Mouse (Mus musculus) ZHBTc4 (cell line): ENCODE results near the gene Lmo4.

ENCODE experiments used
- DNase-seq: peaks from one replicate; pipeline ENCODE4 v3.0.0-alpha.2; 2011; ENCODE audit warnings: low read depth, low spot score

Lmo4 gene

DNA sequence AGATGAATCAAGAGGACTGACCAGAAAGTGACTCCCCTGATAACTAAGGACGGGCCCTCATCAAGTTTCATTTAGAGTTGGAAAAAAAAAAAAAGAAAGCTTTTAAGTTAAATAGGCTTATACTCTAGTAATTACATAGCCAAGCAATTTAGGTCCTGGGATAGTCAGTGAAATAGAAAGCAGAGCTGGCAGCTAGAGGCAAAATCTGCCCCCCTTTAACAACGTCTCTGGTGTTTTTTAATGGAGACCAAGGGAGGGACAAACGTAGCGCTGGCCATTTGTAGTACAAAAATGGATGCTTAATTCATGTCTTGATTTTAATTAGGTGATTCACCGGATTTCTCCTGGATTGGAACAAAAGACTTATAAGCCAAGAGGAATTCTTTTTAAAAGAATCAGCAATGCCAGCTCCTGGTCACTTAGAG lies 1.0 kb downstream of the Lmo4 start:
- no peak for DNase-seq

DNA sequence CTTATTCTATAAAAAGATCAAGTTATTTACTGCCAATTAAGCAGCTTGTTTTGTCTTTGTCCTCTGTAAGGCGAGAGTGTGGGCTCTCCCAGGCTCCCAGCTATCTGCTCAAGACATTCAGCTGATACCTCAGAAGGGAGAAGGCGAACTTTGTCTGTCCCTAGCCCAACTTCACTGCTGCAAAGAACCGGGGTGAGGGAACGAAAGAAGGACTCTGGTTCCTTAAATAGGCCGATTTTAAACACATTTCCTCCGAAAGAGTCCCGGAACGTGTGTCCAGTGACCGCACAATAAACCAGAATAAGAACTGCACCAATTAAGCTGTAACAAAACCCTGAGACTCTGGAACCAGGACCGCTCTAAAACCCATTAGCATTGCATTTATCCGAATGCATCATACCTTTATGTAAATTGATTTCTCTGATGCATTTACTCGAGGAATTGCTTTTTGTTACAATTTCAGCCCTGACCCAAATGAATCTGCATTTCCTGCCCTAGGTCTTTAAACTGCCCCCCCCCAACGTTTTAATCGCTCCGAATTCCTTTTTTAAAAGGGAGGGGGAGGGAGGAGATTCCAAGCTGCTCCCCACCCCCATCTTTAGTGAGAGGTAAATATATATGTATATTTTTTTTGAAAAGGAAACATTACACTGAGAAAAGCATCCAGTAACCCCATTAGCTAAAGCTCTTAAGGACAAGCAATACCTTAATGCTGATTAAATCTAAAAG lies 1.6 kb downstream of the Lmo4 start:
- DNase-seq, result peak; percentile 25

DNA sequence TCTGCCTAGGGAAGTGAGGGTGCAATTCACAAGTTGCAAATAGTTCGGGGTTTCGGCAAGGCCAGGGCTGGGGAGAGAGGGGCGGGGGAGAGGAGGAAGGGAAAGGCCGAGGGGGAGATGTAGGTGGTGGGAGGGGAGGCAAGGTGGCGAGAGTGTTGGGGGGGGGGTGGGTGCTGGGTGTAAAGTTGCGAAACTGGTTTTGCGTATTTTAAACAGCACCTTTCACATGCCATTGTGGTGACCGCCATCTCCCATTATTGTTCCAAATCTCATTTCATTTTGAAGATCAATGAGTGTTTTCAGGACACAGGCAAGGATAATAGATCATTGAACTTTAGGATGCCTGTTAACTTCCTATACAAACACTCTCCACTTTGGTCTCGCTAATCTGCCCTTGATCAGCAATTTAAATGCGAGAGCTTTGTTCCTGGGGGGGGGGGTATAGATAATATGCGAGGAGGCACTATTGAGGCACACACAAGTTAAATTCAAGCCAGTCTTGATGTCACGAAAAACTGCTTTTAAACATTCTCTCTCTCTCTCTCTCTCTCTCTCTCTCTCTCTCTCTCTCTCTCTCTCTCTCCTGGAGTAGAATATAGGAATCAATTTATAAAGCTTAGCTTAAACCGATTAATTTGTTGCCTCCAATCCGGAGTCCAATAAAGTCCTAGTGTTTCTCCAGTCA lies 2.3 kb downstream of the Lmo4 start:
- DNase-seq, result no peak

DNA sequence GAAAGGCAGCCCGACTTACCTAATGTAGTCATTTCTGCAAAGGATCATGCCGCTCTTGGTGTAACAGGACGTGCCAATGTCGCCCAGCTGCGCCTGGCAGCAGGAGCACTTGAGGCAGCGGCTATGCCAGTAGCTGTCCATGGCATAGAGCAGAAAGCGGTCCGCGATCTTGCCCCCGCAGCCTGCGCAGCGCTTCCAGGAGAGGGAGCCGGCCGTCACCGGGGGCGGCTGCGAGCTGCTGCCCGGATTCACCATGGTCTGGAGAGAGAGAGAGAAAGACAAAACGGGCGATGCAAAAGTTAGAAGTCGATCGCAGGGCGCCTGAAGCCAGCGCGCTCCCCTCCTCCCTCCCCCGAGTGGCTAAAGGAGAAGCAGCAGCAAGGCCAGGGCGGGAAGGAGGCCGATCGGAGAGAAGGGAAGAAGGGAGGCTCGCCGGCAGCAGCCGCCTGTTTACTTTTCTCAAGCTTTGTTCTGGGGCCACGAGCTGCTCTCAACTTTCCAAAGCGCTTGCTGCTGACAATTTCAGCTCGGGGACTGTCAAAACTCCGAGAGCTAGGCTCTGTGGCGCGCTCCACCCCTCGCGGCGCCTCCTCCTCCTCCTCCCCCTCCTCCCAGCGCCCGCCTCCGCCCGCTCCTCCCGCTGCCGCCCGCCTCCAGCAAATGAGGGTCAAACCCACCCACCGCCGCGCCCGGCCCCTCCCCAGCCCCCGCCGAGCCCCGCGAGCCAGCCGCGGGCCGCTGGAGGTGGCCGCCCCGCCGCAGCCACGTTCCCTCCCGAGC lies 3.0 kb downstream of the Lmo4 start:
- peak; percentile 89 for DNase-seq

DNA sequence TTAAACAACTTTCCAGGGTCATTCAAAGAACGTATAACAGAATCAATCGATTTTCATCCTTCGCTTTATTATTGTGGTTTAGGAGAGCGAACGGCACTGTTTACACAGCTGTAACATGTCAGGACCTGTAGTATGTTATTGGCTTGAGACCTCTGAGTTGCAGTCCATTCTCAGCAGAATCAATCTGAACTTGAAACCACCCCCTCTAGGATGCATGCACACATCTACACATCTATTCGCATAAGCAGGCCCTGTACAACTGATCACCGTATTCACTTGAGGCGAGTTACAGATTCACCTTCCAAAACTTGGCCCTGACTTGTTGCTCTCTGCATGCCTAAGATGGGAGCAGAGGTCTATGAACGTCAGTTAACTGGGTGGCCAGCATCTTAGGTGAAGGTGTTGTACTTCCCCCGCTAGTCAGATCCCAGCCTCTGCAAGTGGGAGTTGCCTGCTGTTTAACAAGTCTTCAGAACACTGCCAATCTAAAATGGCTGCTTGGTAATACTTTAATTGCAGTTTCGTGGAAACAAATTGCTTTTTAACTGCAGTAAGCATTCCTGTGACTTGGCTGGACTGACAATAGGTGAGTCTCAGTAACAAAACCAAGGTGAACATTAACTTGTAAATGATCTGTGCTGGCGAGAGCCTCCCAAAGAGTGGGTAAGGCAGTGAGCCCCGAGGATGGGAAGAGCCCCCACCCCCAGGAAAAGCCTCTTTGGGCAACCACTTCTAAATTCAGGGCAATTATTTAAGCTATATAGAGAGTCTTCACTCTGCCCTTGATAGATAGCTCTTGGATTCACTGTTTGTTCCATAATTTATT lies 19.5 kb downstream of the Lmo4 start:
- no peak for DNase-seq

DNA sequence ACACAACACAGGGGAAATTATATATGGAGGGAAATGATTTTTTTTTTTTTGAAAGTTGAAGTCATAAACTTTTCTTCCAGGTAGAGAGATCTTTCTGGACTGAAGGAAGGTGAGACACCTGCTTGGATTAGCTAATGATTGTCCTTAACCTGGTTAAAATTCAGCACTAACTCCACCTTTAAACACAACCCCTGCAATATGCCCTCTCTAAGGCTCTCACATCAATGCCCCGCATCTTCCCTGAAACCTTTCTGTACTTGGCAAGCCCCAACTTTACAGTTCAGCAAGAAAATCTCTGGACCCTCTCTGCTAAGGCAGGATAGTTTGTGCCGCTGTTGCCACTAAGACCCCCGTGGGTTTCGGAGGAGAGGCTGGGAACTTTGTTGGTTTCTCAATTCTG lies 20.1 kb downstream of the Lmo4 start:
- DNase-seq, result no peak

DNA sequence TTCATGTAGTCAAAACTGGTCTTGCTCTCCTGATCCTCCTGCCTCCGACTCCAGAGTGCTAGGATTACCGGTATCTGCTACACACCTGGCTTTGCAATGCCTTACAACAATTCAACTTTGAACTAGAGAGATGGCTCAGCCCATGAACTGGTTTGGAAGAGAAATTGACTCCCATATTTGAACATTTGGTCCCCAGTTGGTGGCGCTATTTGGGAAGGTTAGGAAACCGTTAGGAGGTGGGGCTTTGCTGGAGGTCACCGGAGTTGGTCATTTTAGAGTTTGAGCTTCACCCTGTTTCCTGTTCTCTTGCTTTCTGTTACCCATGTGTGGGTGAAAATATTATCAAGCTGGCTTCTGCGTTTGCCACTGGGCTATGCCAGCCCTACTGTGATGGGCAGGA lies 22.8 kb downstream of the Lmo4 start:
- DNase-seq, result peak; percentile 40

DNA sequence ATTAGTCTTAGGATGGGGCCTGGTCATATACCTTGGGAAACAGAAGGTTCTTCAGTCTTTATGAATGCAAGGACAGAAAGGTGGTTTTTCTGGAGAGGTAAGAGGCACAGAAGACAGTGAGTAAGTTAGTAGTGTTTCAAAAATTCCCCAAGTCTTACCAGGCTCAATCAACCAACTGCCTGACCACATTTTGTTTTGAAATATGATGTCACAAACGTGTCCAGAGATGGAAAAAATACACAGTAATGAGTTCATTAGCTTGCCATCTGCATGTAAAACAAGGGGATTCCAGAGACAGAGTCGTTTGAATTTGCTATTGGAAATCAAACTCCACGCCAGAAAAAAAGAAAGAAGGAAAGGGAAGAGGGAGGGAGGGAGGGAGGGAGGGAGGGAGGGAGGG lies 26.1 kb downstream of the Lmo4 start:
- no peak for DNase-seq

DNA sequence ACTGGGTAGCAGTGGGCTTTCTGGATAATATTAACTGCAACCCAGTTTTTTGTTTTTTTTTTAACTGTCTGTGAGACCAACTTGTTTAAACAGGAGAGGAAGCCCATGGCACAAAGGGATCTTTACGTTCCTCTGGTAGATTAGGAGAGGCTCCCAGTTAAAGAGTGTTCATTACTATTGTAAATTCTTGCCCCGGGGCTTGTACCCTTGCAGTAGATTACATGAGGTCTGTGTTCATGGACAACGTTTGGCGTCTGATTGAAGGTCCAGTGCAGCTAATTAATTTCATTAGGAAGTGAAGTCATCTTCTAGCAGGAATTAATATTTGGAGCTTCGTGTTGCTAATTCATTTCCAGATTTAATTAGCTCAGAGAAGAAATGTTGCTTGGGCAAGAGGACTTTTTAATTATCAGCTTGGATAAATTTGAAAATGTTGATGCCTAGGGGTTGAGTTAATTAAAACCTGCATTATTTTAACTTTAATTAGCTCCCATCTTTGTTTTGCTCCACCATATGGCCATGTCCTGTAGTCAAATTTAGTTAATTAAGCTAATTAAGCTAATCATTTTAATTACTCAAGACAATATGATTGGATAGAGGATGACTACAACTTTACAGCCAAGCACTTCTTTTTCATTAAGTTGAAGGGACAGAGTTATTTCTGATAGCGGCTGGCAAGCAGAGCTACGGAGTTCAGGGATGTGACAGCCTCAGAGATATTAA lies 31.0 kb downstream of the Lmo4 start:
- DNase-seq, result no peak

DNA sequence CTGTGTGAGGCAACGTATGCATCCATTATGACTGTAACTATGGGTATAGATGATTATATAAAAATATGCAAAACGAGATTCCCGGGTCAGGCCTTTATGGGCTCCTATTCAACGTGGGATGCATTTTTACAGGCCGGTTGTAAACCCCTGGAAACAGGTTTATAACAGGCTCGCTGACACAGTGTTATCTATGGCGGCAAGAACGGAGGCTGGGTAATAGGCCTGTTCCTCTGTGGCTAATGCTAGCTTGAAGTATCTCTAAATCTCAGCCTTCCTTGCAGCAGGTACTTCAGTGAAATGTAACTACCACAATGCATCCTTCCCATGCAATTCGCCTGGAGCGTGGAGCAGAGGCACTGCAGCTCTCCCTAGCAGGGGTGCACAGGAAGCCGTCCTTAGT lies 31.9 kb downstream of the Lmo4 start:
- DNase-seq, result no peak

DNA sequence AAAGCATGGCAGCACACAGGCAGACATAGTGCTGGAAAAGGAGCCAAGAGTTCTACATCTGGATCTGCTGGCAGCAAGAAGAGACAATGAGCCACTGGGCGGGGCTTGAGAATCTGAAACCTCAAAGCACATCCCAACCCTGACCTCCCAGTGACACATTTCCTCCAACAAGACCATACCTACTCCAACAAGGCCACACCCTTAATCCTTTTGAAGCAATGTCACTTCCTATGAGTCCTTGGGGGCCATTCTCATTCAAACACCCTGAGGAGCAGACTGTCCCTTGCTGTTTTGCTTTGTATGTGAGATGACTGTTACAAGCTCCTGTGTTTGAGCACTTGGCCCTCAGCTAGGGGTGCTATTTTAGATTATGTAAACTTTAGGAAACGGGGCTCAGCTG lies 33.3 kb downstream of the Lmo4 start:
- DNase-seq, result peak; percentile 89

DNA sequence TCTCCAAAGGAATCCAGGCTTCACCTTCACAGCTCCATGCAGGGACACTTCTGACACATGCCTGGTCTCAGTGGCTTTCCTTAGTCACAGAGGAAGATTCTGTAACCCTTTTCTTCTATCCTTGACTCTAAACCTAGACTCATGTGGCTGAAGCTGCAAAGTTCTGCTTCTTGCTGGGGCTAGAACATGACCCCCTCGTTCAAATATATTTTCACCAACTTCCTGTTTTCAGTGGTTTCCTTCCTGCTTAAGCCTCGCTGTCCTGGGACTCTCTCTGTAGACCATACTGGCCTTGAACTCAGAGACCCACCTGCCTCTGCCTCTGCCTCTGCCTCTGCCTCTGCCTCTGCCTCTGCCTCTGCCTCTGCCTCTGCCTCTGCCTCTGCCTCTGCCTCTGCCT lies 34.5 kb downstream of the Lmo4 start:
- no peak for DNase-seq

DNA sequence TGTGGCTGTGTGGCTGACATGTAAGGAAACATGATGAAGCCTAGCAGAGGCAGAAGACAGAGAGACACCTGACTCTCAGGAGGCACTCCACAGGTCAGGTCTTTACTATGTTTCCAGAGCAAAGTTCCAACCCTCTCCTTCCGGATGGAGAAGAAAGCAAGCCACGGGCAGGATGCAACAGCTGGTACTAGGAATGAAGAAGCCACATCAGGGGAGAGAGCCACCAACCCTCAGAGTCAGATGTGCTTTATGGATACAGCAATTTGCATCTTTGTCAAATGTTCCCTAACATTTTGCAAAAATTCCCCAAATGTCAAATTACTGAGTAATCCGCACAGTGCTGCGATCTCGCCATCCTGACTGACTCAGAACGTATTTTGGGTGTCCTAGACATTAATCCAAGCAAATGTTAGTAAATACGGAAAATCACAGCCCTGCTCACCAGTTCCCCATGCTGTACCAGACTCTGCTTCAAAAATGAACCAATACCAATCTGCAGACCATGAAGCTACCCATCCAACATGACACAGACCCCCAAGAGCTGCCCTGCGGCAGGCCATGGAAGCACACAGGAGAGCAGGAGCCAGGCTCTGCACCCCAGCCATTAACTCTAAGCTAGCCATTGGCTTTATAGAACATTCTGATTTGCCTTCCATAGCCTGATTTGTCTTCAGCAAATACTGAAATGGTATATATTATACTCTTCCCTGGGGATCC lies 38.4 kb downstream of the Lmo4 start:
- DNase-seq, result no peak

DNA sequence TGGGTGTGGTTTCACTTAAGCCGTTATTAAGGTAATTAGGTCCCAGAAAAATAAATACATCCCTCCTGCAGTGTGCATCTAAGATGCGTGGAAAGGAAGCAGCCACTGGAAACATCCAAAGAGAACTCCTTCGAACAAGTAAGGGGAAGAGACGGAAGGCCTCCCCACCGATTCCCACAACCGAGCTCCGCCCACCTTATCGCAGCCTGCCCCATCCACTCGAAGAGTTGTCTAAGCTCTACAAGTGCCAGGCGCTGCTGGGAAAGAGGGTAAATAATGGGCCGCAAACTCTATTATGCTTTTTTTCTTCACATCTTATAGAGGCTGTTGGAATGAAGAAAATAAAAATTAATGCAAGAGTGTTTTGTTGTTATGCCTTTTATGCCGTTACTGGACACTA lies 39.6 kb downstream of the Lmo4 start:
- no peak for DNase-seq

DNA sequence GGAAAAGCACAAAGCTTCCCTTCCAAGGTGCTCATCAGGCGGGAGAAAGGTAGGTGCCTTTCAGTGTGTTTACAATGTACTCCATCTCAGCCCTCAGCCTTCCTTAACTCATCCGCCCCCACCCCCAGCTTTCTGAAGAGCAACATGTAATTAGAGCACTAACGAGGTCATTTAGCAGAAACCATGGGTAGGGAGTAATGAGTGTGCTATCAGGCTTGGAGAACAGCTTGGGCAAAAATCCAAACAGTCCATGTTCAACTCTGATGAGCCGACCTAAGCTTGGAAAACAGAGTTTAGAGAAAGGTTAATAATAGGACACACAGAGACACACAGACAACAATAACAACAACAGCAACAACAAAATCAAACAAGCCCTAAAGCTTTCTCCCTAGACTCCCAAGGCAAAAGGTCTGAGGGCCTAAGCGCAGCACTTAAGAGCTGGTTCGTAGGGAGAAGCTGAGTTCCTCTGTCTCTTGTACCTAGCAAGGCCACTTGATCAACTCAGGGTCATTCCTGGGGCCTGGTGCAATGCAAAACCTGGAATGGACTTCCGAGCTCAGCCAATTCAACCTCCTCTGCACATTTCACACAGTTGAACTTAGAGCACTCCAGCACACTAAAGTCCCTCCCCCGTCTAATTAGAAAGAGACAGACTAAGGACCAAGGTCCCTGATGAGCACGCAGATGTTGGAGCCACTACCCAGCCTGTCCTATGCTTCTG lies 40.2 kb downstream of the Lmo4 start:
- DNase-seq, result peak; percentile 85

DNA sequence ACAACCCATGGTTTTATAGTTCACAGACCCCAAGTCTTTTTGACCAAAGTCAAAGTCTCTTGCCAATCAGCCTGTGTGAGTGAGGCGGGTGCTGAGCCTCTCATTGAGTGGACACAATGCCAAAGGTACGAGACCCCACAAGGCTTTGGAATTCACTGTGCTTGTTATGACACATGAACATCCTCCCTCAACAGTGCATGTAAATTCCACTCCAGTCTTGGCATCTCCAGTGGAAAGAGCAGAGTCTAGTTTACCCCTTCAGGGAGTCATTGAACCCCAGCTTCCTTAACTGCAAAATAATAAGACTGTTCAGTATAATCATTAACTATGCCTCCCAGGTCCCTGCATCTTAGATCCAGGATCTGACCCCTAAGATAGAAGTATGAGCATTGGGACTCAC lies 41.3 kb downstream of the Lmo4 start:
- no peak for DNase-seq

DNA sequence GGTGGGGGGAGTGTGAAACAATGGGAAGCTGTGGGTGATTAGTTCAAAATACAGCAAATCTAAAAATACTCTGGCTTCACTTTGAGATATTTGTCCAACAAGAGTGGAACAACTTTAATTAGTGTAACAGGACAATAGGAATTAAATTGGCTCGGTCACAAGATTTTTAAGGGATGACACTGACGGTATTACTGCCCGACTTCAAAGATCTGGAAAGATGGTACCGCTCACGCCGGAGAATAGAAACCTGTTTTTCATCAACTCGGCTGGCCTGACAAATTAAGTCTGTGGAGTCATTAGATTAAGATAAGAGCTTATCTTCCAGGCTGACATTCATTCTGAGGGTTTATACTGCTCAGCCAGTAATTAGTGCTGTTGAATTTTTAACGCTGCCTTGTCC lies 42.9 kb downstream of the Lmo4 start:
- no peak for DNase-seq

DNA sequence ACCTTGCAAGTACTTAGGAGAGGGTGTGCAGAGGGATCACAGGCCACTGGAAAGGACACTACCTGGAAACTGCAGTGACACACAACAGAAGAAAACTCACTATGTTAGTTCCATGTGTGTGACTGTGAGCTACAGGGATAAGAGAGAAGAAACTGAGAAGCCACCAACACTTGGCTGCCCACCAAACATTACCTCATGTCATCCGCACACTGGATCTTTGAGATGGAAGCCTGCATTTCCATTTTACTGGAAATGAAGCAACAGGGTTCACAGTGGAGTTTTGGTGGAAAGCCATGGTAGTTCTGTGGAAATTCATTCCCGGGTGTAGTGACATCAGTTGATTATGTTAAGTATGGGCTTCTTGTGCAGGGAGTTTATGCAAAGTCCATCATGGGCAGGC lies 43.8 kb downstream of the Lmo4 start:
- no peak for DNase-seq

DNA sequence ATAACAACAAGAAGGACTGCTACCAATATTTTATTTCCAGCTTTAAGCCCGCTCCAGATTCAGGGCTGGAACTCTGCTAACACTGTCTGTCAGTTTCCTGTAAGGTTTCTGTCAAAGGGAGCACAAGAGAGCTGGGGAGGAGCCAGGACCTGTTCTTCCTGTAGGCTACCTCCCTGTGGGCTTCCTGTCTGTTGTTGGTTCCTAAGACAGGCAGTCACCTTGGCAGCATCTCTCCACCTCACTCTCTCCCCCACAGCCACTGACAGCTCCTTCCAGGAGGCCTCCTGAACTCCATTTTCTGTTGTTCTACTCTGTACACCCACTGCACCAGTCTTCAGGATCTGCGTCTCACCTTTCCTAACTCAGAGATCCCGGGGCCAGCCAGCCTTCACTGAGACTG lies 49.3 kb downstream of the Lmo4 start:
- DNase-seq, result no peak

DNA sequence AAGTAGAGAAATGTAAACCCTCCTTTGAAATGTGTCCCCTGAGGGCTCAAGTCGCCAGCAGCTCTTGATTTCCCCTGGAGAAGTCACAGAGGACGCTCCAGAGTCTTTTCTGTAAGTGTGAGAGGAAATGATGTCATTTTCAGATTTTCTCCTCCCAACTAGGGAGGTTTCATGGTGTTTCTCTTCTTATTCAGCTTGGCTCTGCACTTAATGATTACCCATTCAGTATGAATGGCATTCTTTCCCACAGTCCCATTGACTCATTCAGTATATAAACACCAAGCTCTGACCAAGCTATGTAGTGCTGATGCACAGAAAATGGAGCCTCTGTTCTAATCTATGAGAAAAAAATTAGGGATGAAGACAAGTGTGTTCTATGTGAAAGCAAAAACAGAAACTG lies 51.6 kb downstream of the Lmo4 start:
- no peak for DNase-seq
